Mouse (Mus musculus): Measurements from ENCODE around the gene Ccl20.

The Ccl20 gene

GRCm38 (mm10) chr1:83138721-83139120, 22.2 kb downstream of the Ccl20 start:
- DNase-seq (ENCODE audit: extremely low read depth, low read depth) = no peak

- DNase-seq (ENCODE audit: extremely low read depth, low read depth) = no peak
These were observed 24.9 kb downstream of the Ccl20 start for GRCm38 (mm10) chr1:83141510-83141909.

- no peak for DNase-seq (ENCODE audit: extremely low read depth, low read depth)
These were observed 25.5 kb downstream of the Ccl20 start for GRCm38 (mm10) chr1:83142055-83142454.

- no peak for DNase-seq (ENCODE audit: extremely low read depth, low read depth)
These were observed 30.0 kb downstream of the Ccl20 start for GRCm38 (mm10) chr1:83146547-83146946.

DNA sequence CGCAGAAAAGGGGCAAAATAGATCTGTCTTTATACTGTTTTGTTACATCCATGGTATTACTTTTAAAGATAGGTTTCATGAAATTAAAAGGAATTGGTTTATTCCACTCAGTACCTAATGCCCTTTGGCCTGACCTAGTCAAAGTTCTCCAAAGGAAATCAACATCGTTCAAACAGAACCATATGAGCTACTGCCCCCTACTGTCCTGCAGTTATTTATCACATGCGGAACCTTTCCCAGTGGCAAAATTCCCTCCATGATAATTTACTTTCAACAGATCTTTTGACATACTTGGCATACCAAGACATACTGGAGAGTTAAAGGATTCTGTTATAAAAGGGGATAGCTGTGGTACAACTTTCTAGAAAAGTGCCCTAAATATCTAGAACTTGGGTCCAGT, 33.7 kb downstream of the Ccl20 start:
- DNase-seq (ENCODE audit: extremely low read depth, low read depth) = no peak

- no peak for DNase-seq (ENCODE audit: extremely low read depth, low read depth)
These were observed 36.4 kb downstream of the Ccl20 start for GRCm38 (mm10) chr1:83152961-83153360.

- no peak for DNase-seq (ENCODE audit: extremely low read depth, low read depth)
These were observed 40.3 kb downstream of the Ccl20 start for GRCm38 (mm10) chr1:83156876-83157275.

DNA sequence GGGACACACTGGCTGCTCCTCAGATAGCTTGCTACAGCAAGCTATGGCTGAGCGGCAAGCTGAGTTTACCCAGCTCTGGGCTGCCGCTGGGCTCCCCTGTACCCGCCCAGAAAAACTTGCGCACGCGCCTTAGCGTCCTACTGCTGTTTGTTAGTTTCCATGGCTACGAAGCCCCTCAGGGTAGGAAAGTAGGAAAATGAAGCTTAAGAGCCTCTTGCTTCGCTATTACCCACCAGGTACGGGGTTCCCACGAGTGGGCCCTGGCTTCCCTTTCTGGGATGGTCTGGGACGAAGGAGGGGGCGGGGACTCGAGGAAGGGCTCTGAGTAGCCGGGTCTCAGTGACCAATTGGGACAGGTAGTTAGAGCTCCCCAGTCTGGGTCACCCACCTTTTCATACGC, 43.0 kb downstream of the Ccl20 start, which contains the start of gene Daw1:
Gene Daw1 (plus strand): TSS at position 150 of the 400 bp plus-strand sequence.
- no peak for DNase-seq (ENCODE audit: extremely low read depth, low read depth)

- DNase-seq (ENCODE audit: extremely low read depth, low read depth) = no peak
These were observed 45.1 kb downstream of the Ccl20 start for GRCm38 (mm10) chr1:83161658-83162057.

DNA sequence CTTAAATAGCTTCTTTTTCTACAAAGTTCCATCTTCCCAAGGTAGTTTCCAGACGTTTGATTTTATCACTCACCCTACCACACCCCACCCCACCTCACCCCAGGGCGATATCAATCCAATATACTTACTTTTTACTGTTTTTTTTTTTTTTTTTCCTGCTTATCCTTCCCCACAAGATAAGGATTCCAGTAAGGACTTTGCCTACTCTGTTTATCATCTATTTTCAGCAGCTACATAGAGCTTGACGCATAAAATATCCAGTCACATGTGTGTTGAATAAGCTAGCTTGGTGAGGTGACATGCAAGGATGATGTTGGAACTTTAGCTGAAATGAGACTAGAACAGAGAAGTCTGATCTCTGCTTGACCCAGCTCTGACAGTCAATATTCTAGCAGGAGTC, 47.5 kb downstream of the Ccl20 start:
- DNase-seq (ENCODE audit: extremely low read depth, low read depth) = no peak

All from MEL-GATA-1-ER (cell line).